Mouse (Mus musculus) cerebellum, adult 11-12 months (tissue): ENCODE measurements at regions not wholly inside any gene's neighbourhood (a gene's known extent, or its start where the extent isn't known, plus 50 kb on each side); places are given as distances from the start of the nearest gene placed in this dataset.

Experiments used
- DNase-seq: peaks from one replicate; pipeline ENCODE4 v3.0.0; 2022

GRCm38 (mm10) chr12:107852921-107853320 lies 150.5 kb downstream of the Bcl11b start:
- no peak for DNase-seq

GRCm38 (mm10) chr12:107855547-107855946 lies 147.9 kb downstream of the Bcl11b start:
- DNase-seq = no peak

GRCm38 (mm10) chr12:107856421-107857043 lies 146.9 kb downstream of the Bcl11b start:
- no peak for DNase-seq

- DNase-seq = no peak
Measured at GRCm38 (mm10) chr12:107858536-107859280, 144.7 kb downstream of the Bcl11b start.

GRCm38 (mm10) chr12:107859750-107860149 lies 143.7 kb downstream of the Bcl11b start:
- no peak for DNase-seq

GRCm38 (mm10) chr12:107860358-107860757 lies 143.0 kb downstream of the Bcl11b start:
- no peak for DNase-seq
